Mouse (Mus musculus) gastrocnemius, postnatal 14 days (tissue): ENCODE data around the gene Tnrc6b. TPM values are rescaled to one million over a fixed set of nuclear protein-coding genes. Genes with fewer than 3 reads are reported as not detected.
A peak's percentile ranks its signal among the peaks of the same experiment; 100 is the strongest.

Experiments
- DNase-seq: peaks from one replicate; pipeline ENCODE4 v3.0.0; 2021; ENCODE audit warnings: mixed read lengths
- intact Hi-C: fragments of 180-260 bp; cut with DNase I; formaldehyde crosslinking; loops from one replicate; pipeline ENCODE4 v1.15.1; 2025; ENCODE audit warnings: low total_unique reads
- total RNA-seq, 2 experiments: library from RNA; stranded (reverse); gene quantifications; 2 replicates each; pipeline ENCODE4 v1.2.3; 2021

Gene Tnrc6b
- total RNA-seq, 2 experiments from 2014 or later = 40.6 to 45.7 TPM

GRCm38 (mm10) chr15:80697564-80697963 lies 13.5 kb upstream of the Tnrc6b start:
- no peak for DNase-seq
- intact Hi-C loops = loop anchor here (5.0 kb wide), 3 partner anchors 65 to 405 kb away; no protein-coding TSS in a partner anchor

- DNase-seq = no peak
- intact Hi-C loops = no loop called here
These were observed 9.4 kb upstream of the Tnrc6b start for GRCm38 (mm10) chr15:80701481-80702257.

- DNase-seq = no peak
- intact Hi-C loops = no loop called here
These were observed 8.2 kb upstream of the Tnrc6b start for GRCm38 (mm10) chr15:80702910-80703309.

GRCm38 (mm10) chr15:80703495-80703894 lies 7.6 kb upstream of the Tnrc6b start:
- intact Hi-C loops = no loop called here
- DNase-seq = no peak

DNA sequence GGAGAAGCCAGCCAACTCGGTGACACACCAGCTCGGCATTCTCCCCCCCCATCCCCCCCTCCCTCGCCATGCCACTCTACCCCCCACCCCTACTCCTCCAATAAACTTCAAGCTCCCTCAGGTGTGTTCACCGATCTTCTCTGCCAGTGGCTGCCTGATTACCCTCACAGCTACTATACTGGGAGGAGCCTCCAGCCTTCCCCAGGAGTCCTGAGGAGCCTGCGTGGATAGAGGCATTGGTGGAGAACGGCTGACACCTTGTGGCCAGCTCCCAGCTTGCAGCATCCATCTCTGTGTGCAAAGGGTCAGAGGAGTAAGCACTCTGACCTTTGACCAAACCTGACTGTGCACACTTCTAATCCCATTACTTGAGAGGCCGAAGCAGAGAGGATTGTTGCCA lies 6.8 kb upstream of the Tnrc6b start:
- peak; percentile 75 for DNase-seq
- intact Hi-C loops = no loop called here

DNA sequence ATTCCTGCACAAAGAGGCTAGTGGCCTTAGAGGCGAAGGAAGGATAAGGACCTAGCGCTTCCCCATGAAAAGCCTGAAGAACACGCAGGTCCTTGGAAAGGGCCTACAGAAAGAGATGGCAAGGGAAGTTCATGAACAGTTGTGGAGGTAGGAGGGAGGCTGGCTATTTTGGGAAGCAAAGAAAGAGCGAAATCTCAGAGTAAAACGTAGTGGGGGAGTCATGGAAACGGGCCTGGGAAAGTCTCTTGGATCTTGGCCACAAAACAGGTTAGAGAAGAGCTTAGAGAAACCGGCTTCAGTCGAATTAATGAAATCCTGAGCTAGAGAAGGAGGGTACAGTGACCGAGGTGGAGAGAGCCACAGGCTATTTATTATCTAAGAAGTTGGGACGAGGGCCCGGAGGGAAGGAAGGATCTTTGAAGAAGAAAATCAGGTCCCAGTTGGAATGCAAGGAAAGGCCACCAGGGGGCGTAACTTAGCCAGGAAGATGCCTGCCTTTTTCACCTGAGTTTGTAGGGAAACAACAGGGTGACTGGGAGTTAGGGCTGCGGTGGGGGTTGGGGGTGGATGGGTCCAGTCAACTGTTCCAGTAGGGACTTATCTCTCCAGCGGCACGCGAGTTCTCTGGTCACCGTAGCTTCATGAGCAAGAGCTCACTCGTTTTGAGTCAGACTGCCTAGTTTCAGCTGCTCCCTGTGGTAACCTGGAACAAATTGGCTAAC lies 5.1 kb upstream of the Tnrc6b start:
- intact Hi-C loops = loop anchor here (5.0 kb wide), 1 partner anchor 176 kb away; no protein-coding TSS in a partner anchor
- DNase-seq = peak; percentile 79

- DNase-seq = no peak
- intact Hi-C loops = loop anchor here (5.0 kb wide), 1 partner anchor 176 kb away; no protein-coding TSS in a partner anchor
These were observed 4.5 kb upstream of the Tnrc6b start for GRCm38 (mm10) chr15:80706596-80706995.

DNA sequence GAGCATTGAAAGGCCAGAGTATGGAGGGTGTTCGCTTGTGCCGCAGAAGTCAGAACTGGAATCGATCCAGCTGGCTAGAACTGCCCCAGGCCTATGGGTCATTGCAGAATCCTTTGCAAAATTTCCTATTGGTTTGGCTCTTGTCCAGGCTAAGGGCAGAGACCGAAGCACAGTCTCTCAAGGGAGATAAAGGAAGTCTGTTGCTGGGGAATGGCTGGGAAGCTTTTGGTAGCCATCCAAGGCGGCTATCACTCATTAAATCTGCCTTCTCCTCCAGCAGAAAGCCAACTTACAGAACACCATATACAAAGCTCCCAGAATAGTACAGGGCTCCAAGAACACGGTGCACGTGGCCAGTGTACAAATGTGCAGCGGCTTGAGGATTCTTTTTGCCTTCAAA lies 4.0 kb upstream of the Tnrc6b start:
- intact Hi-C loops = loop anchor here (5.0 kb wide), 1 partner anchor 175 kb away; no protein-coding TSS in a partner anchor
- peak; percentile 45 for DNase-seq

GRCm38 (mm10) chr15:80709593-80709992 lies 1.5 kb upstream of the Tnrc6b start:
- peak; percentile 61 for DNase-seq
- intact Hi-C loops = loop anchor here (5.0 kb wide), 1 partner anchor 173 kb away; no protein-coding TSS in a partner anchor

- DNase-seq = no peak
- intact Hi-C loops = no loop called here
These were observed 881 bp upstream of the Tnrc6b start for GRCm38 (mm10) chr15:80710257-80710607.

GRCm38 (mm10) chr15:80711401-80712151 lies 463 bp downstream of the Tnrc6b start:
- peak; percentile 67 for DNase-seq
- intact Hi-C loops = no loop called here

DNA sequence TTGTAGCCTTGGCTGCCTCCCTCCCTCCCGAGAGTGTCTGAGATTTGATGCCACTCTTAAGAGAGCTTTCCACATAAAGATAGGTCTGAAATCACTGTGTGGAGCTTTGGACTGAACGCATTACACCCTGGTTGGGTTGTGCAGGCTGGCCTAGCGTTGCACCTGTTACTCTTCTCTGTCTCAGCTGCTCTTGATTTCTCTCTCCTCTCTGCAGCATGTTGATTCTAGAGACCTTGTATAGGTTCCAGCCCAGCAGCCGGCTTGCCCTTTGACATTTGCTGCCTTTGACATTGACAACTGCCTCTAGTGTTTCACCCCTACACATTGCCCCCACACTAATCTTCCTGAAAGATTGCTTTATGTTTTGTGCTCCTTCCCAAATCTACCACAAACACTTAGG lies 3.2 kb downstream of the Tnrc6b start:
- intact Hi-C loops = no loop called here
- no peak for DNase-seq

DNA sequence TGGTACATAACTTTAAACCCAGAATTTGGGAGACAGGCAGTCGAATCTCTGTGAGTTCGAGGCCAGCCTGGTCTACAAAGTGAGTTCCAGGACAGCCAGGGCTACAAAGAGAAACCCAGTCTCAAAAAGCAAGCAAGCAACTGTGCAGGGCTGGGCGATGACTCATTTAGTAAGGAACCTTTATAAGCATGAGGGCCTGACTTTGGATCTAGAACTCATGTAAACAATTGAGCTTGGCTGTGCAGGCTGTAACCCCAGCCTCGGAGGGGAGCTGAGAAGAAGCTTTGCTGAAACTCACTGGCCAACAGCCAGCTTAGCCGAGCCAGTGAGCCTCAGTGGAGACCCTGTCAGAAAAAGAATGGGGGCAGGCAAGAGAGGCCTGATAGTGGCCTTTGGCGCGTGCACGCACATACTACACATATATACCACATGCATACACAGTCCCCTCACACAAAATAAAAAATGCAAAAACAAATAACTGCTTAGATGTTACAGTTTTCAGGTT lies 5.6 kb downstream of the Tnrc6b start:
- intact Hi-C loops = no loop called here
- DNase-seq = no peak

- DNase-seq = no peak
- intact Hi-C loops = no loop called here
These were observed 6.3 kb downstream of the Tnrc6b start for GRCm38 (mm10) chr15:80717431-80717830.

DNA sequence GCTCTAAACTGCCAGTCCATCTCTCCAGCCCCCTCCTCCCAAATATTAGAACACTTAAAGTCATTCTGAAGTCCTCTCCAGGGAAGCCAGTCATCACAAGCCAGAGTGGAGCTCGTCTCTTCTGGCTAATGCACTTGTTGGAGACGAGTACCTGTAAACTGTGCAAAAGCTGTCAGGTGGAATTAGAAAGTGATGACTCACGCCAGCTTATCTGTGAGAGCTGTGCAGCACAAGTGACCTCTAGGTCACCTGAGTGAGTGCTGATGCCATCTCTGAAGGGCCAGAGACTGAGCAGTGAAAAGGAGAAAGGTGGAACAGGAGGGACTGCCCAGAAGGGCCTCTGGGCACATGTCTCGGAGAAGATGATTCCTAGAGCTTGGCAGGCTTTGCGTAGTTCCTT lies 9.1 kb downstream of the Tnrc6b start:
- no peak for DNase-seq
- intact Hi-C loops = loop anchor here (10.0 kb wide), 1 partner anchor 55 kb away; no protein-coding TSS in a partner anchor

GRCm38 (mm10) chr15:80721861-80722260 lies 10.7 kb downstream of the Tnrc6b start:
- intact Hi-C loops = loop anchor here (10.0 kb wide), 1 partner anchor 53 kb away; no protein-coding TSS in a partner anchor

DNA sequence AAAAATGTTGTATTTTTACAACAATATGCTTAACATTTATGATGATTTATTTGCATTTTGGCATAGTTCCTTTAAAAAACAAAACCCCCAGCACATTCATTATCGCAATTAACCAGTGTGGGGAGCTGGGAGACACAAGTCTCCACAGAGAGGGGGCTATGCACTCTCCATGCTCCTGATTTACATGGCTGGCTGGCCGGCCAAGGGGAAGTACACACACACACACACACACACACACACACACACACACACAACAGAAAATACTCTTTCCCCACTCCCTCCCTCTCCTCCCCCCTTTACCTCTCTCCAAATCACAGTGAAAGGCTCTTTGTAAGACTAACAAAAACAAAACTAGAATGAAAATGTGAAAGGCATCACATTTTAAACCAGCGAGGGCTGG lies 11.3 kb downstream of the Tnrc6b start:
- intact Hi-C loops = loop anchor here (10.0 kb wide), 1 partner anchor 52 kb away; no protein-coding TSS in a partner anchor
- DNase-seq = no peak

More at GRCm38 (mm10) chr15:80721861-80722260, 10.7 kb downstream of the Tnrc6b start:
- no peak for DNase-seq

DNA sequence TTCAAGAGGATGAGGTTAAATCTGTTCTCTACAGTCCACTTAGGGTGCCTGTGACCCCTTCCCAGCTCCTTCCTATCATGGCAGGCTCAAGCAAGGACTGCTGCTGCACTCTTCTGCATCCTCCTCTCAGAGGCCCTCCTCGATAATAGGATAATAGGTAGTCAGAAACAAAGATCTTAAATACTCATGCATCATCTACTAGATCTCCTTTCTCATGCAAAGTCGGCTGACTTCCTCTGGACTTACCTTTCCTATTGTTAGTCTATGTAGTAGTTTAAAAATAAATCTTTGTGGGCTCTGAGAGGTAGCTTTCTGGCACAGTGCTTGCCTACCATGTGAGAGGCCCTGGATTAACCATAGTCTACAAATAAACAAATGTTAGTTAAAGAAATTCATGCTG lies 18.4 kb downstream of the Tnrc6b start:
- DNase-seq = no peak
- intact Hi-C loops = loop anchor here (10.0 kb wide), 1 partner anchor 45 kb away; no protein-coding TSS in a partner anchor

GRCm38 (mm10) chr15:80731043-80731442 lies 19.9 kb downstream of the Tnrc6b start:
- intact Hi-C loops = no loop called here
- no peak for DNase-seq
